18 mouse cellular contexts compared by ENCODE assay signal in the genomic region with DNA sequence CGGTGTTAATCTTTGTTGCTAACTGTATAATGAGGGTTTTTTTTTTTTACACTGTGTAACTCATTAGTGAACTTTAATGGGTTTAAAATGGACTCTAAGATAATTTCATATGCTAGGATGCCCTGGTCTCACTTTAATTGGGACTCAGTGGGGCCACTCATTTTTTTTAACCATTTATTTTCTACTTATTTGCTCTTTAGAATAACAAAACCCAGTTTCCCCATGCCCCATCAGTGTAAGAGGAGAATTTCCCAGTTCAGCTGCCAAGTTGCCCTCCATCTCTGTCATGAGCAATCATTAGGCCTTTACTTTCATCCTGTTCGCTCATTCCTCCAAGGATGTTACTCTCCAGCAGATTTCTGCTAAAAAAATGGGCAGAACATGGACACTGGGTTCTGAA.
"Had no signal": no experiment of that assay in that cellular context is flagged by ENCODE, and none has a peak within 500 bp of the region (broad histone marks: within the 10 kb centered on the region; RNA-seq: fewer than 3 reads in every experiment).

No protein-coding gene starts in this region.

- H3K4me1 ChIP-seq: lung, embryonic 15.5 days; megakaryocyte, embryonic 14.5 days; midbrain, embryonic 13.5 days; midbrain, embryonic 15.5 days; neural tube, embryonic 12.5 days; stomach, embryonic 15.5 days had no signal

- H3K4me3 ChIP-seq: lung, embryonic 15.5 days; megakaryocyte, embryonic 14.5 days; midbrain, embryonic 13.5 days; midbrain, embryonic 15.5 days; neural tube, embryonic 12.5 days; stomach, embryonic 15.5 days had no signal

- DNase-seq: lung, adult 18-20 months; lung, postnatal 14 days; lung, postnatal 36 days; right cerebral cortex, postnatal 14 days; thymus, adult 2 months; thymus, postnatal 25 days; thymus, postnatal 4 days had no signal

- H3K4me2 ChIP-seq: lung, embryonic 15.5 days; midbrain, embryonic 11.5 days; midbrain, embryonic 13.5 days; midbrain, embryonic 15.5 days; neural tube, embryonic 12.5 days; stomach, embryonic 15.5 days had no signal

- H3K27me3 ChIP-seq: lung, embryonic 15.5 days; megakaryocyte, embryonic 14.5 days; midbrain, embryonic 13.5 days; midbrain, embryonic 15.5 days; neural tube, embryonic 12.5 days; stomach, embryonic 15.5 days had no signal

- H3K27ac ChIP-seq: liver, embryonic 14.5 days; lung, embryonic 15.5 days; macrophage; midbrain, embryonic 13.5 days; midbrain, embryonic 15.5 days; neural tube, embryonic 12.5 days; stomach, embryonic 15.5 days; stomach, postnatal 0 days had no signal

- ATAC-seq: lung, postnatal 0 days; midbrain, embryonic 13.5 days; midbrain, embryonic 15.5 days had no signal

- H3K9me3 ChIP-seq: lung, embryonic 15.5 days; midbrain, embryonic 13.5 days; midbrain, embryonic 15.5 days; neural tube, embryonic 12.5 days; stomach, embryonic 15.5 days had no signal

- H3K9ac ChIP-seq: liver, embryonic 14.5 days; lung, embryonic 15.5 days; midbrain, embryonic 13.5 days; midbrain, embryonic 15.5 days; neural tube, embryonic 12.5 days; stomach, embryonic 15.5 days had no signal

- H3K36me3 ChIP-seq: lung, embryonic 15.5 days; midbrain, embryonic 13.5 days; midbrain, embryonic 15.5 days; neural tube, embryonic 12.5 days; stomach, embryonic 15.5 days had no signal
